Mouse (Mus musculus) MEL (cell line): ENCODE results near the gene Pcgf2.

Experiments
- CHD2 ChIP-seq: IDR thresholded peaks from 2 replicates; pipeline ENCODE4 v1.6.1; 2011; ENCODE audit warnings: low read length, improper control_type of control experiment
- CTCF ChIP-seq, 3 experiments: IDR thresholded peaks in 2 of 3; conservative IDR thresholded peaks in 1 of 3; 2 replicates each; pipeline ENCODE4 v1.5.1; 2011 to 2012; ENCODE audit warnings: low read length in 3 of 3, low read depth in 2 of 3, mild to moderate bottlenecking in 2 of 3, improper control_type of control experiment in 1 of 3, inconsistent platforms in 1 of 3, mixed read lengths in 1 of 3, moderate library complexity in 1 of 3; ENCODE audit not compliant: control insufficient read depth in 1 of 3, insufficient read depth in 1 of 3, poor library complexity in 1 of 3, severe bottlenecking in 1 of 3
- EP300 ChIP-seq, 2 experiments: IDR thresholded peaks; 2 replicates each; pipeline ENCODE4 v1.6.1; 2011; ENCODE audit warnings: improper control_type of control experiment in 2 of 2, low read length in 2 of 2, low read depth in 1 of 2, mild to moderate bottlenecking in 1 of 2
- GABPA ChIP-seq: IDR thresholded peaks from 2 replicates; pipeline ENCODE4 v1.6.1; 2012; ENCODE audit warnings: low read depth, mild to moderate bottlenecking, inconsistent platforms, low read length, improper control_type of control experiment, moderate library complexity
- MAFK ChIP-seq: IDR thresholded peaks from 2 replicates; pipeline ENCODE4 v1.6.1; 2011; ENCODE audit warnings: low read depth, mild to moderate bottlenecking, low read length, improper control_type of control experiment, borderline replicate concordance
- MAX ChIP-seq: IDR thresholded peaks from 2 replicates; pipeline ENCODE4 v1.6.1; 2011; ENCODE audit warnings: low read length, improper control_type of control experiment
- MXI1 ChIP-seq: IDR thresholded peaks from 2 replicates; pipeline ENCODE4 v1.6.1; 2011; ENCODE audit warnings: mild to moderate bottlenecking, low read depth, low read length, improper control_type of control experiment
- MYB ChIP-seq: IDR thresholded peaks from 2 replicates; pipeline ENCODE4 v1.6.1; 2011; ENCODE audit warnings: mild to moderate bottlenecking, low read depth, low read length, improper control_type of control experiment
- NRF1 ChIP-seq: IDR thresholded peaks from 2 replicates; pipeline ENCODE4 v1.6.1; 2014; ENCODE audit warnings: low read depth, mild to moderate bottlenecking, inconsistent platforms, low read length, improper control_type of control experiment, moderate library complexity; ENCODE audit not compliant: poor library complexity, insufficient read depth, severe bottlenecking
- POLR2A ChIP-seq, 2 experiments: IDR thresholded peaks; 2 replicates each; pipeline ENCODE4 v1.6.1; 2011 to 2012; ENCODE audit warnings: low read length in 2 of 2, mild to moderate bottlenecking in 2 of 2, control low read depth in 1 of 2, improper control_type of control experiment in 1 of 2, low read depth in 1 of 2, moderate library complexity in 1 of 2; ENCODE audit not compliant: control insufficient read depth in 1 of 2, insufficient read depth in 1 of 2, poor library complexity in 1 of 2
- SMC3 ChIP-seq: IDR thresholded peaks from 2 replicates; pipeline ENCODE4 v1.6.1; 2011; ENCODE audit warnings: low read depth, low read length, improper control_type of control experiment
- TAL1 ChIP-seq: IDR thresholded peaks from 2 replicates; pipeline ENCODE4 v1.6.1; 2012; ENCODE audit warnings: mild to moderate bottlenecking, inconsistent platforms, low read length, moderate library complexity, mixed read lengths
- TCF12 ChIP-seq: IDR thresholded peaks from 2 replicates; pipeline ENCODE4 v1.6.1; 2014; ENCODE audit warnings: low read depth, mild to moderate bottlenecking, inconsistent platforms, low read length, improper control_type of control experiment, moderate library complexity
- USF2 ChIP-seq, 2 experiments: IDR thresholded peaks; 2 replicates each; pipeline ENCODE4 v1.6.1; 2011 to 2012; ENCODE audit warnings: improper control_type of control experiment in 2 of 2, low read length in 2 of 2, borderline replicate concordance in 1 of 2, inconsistent platforms in 1 of 2, low read depth in 1 of 2, mild to moderate bottlenecking in 1 of 2; ENCODE audit not compliant: insufficient read depth in 1 of 2

DNA sequence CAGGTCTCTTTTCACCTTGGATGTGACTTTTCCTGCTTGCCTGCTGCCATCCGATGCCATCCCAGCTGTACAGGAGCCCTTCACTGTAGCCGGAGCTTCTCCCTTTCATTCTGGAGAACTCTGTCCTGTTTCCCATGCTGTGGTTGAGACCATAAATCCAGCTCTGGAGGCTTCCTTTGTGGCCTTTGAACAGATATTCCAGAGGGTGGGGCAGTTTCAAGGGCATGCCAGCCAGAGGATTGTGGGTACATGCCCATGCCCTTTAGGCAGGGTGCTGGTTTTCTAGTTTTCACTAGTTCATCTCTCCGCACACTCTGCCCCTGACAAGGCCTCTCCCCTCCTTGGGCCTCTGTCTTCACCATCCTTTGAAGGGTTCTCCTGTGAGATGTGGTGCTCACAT is 13.2 kb downstream of the Pcgf2 start:
- TF ChIP-seq TAL1 (no peak), NRF1 (no peak), MAFK (no peak), SMC3 (no peak), POLR2A (IDR thresholded peaks at IDR 0.05; ENCODE audit: control insufficient read depth in 1 of 2, insufficient read depth in 1 of 2, low read depth in 1 of 2, low read length in 2 of 2, poor library complexity in 1 of 2) (no peak), MXI1 (no peak), CHD2 (no peak), MAX (no peak), GABPA (no peak), USF2 (IDR thresholded peaks at IDR 0.05; ENCODE audit: borderline replicate concordance in 1 of 2, insufficient read depth in 1 of 2, low read depth in 1 of 2, low read length in 2 of 2) (no peak), EP300 (IDR thresholded peaks at IDR 0.05; ENCODE audit: low read depth in 1 of 2, low read length in 2 of 2) (no peak), CTCF (IDR thresholded peaks at IDR 0.05 in 2 of 3, conservative IDR thresholded peaks at IDR 0.05 in 1 of 3; ENCODE audit: control insufficient read depth in 1 of 3, insufficient read depth in 1 of 3, low read depth in 2 of 3, low read length in 3 of 3, poor library complexity in 1 of 3, severe bottlenecking in 1 of 3) (no peak), TCF12 (no peak), MYB (no peak)
